Mouse (Mus musculus) liver, embryonic 11.5 days (tissue): ENCODE measurements around the gene Flnc. TPM values are rescaled to one million over a fixed set of nuclear protein-coding genes. Genes with fewer than 3 reads are reported as not detected.
A peak's percentile ranks its signal among the peaks of the same experiment; 100 is the strongest.

ENCODE experiments used
- ATAC-seq: fragments of 200-750 bp; cut with Nextera tagmentation; replicated peaks from 2 replicates; pipeline ENCODE4 v1.8.0; 2017; ENCODE audit warnings: moderate number of reproducible peaks, mild to moderate bottlenecking, moderate TSS enrichment, moderate library complexity; ENCODE audit not compliant: low FRiP score
- DNase-seq: peaks from one replicate; pipeline ENCODE4 v3.0.0-alpha.2; 2017; ENCODE audit warnings: low spot score
- H3K27ac ChIP-seq: fragments of 300-500 bp; sonication (generic); 2 replicates; pipeline ENCODE4 v1.5.1; 2014; ENCODE audit warnings: mild to moderate bottlenecking, low read depth, low read length, control low read depth
- H3K27me3 ChIP-seq: fragments of 300-500 bp; sonication (generic); replicated peaks from 2 replicates; pipeline ENCODE4 v1.6.1; 2014; ENCODE audit warnings: low read length, mixed read lengths; ENCODE audit not compliant: control insufficient read depth, insufficient read depth
- H3K36me3 ChIP-seq: fragments of 300-500 bp; sonication (generic); 2 replicates; pipeline ENCODE4 v1.6.1; 2014; ENCODE audit warnings: mild to moderate bottlenecking, low read length, moderate library complexity, mixed read lengths; ENCODE audit not compliant: control insufficient read depth, insufficient read depth
- H3K4me1 ChIP-seq: fragments of 300-500 bp; sonication (generic); replicated peaks from 2 replicates; pipeline ENCODE4 v1.6.1; 2014; ENCODE audit warnings: low read length, mixed read lengths; ENCODE audit not compliant: control insufficient read depth, insufficient read depth
- H3K4me2 ChIP-seq: fragments of 300-500 bp; sonication (generic); 2 replicates; pipeline ENCODE4 v1.6.1; 2014; ENCODE audit warnings: mild to moderate bottlenecking, control low read depth, moderate library complexity
- H3K4me3 ChIP-seq: fragments of 300-500 bp; sonication (generic); 2 replicates; pipeline ENCODE4 v1.5.1; 2014; ENCODE audit warnings: low read depth, low read length, control low read depth
- H3K9ac ChIP-seq: fragments of 300-500 bp; sonication (generic); 2 replicates; pipeline ENCODE4 v1.6.1; 2014; ENCODE audit warnings: low read depth, low read length, control low read depth
- H3K9me3 ChIP-seq: fragments of 300-500 bp; sonication (generic); 2 replicates; pipeline ENCODE4 v1.6.1; 2016; ENCODE audit warnings: low read length, inconsistent platforms, mixed read lengths; ENCODE audit not compliant: control insufficient read depth
- WGBS: fragments of 180-500 bp; shearing (Covaris S2); extraction: QIAGEN DNeasy Blood & Tissue Kit; methylation state at CpG from one replicate; pipeline ENCODE4 v1.1.7; 2014; 5-methylcytosine and 5-hydroxymethylcytosine counted together
- microRNA-seq: library from miRNA; unstranded; fragments of <30 nt; microRNA quantifications from one replicate; pipeline ENCODE4, GENCODE M21; 2017; ENCODE audit warnings: borderline number of aligned reads
- polyA plus RNA-seq: library from polyadenylated mRNA; unstranded; fragments of >200 nt; fragmentation: Nextera tagmentation; extraction: Ambion mirVana; gene quantifications from 2 replicates; pipeline ENCODE4 v1.2.1, GENCODE M21; 2014

The Flnc gene
- polyA plus RNA-seq, 1 experiment from 2014 or later: 6.2 TPM

- no peak overlapping the region for H3K4me2 ChIP-seq
- ATAC-seq (no peak), DNase-seq (no peak)
- H3K27ac ChIP-seq: no peak overlapping the region
- H3K9ac ChIP-seq: no peak overlapping the region
- H3K9me3 ChIP-seq: no peaks in the 10 kb centered on the region
- H3K27me3 ChIP-seq: peaks cover 31% of the 10 kb centered on the region
- H3K36me3 ChIP-seq: no peaks in the 10 kb centered on the region
- no peak overlapping the region for H3K4me3 ChIP-seq
- H3K4me1 ChIP-seq: peaks cover 22% of the 10 kb centered on the region
- WGBS: 83% methylated on average over 5 of the region's 5 CpGs
These were observed 72.4 kb downstream of the Flnc start for GRCm38 (mm10) chr6:29505493-29505892.

DNA sequence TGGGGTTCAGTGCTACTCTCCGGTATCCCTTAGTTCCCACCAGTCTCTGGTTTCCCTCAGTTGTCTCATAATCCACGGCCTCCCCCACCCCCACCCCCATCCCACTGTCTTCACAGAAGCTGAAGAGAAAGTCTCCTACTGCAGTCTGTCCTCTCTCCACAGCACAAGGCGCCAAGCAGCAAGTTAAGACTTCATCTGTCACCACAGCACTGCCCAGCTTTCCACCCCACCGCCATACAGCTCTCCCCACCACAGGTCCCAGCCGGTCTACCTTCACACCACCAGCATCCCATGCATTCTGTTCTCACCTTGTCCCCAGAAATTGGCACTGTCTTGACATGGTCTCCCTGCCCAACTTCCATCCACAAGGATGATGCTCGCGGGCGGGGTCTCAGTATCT, 73.8 kb downstream of the Flnc start:
- H3K27ac ChIP-seq: no peak overlapping the region
- ATAC-seq (no peak), DNase-seq (no peak)
- peaks cover 12% of the 10 kb centered on the region for H3K4me1 ChIP-seq
- H3K4me2 ChIP-seq: peak overlapping the region; percentile 82
- WGBS: 30% methylated on average over 8 of the region's 8 CpGs
- H3K27me3 ChIP-seq: peaks cover 31% of the 10 kb centered on the region
- H3K36me3 ChIP-seq: no peaks in the 10 kb centered on the region
- H3K9me3 ChIP-seq: no peaks in the 10 kb centered on the region
- peak overlapping the region; percentile 58 for H3K4me3 ChIP-seq
- no peak overlapping the region for H3K9ac ChIP-seq

GRCm38 (mm10) chr6:29507447-29508309, 74.6 kb downstream of the Flnc start, which contains the start of gene Kcp:
Kcp (minus strand) TSS chr6:29507952.
- Histone ChIP-seq H3K4me1 (peaks cover 13% of the 10 kb centered on the region), H3K27me3 (peaks cover 31% of the 10 kb centered on the region), H3K36me3 (no peaks in the 10 kb centered on the region), H3K27ac (no peak within 1 kb of the TSS; the same call in 1 of the 2 replicates), H3K4me3 (peak within 1 kb of the TSS; percentile 58), H3K4me2 (peak within 1 kb of the TSS; percentile 82), H3K9ac (peak within 1 kb of the TSS; percentile 52), H3K9me3 (no peaks in the 10 kb centered on the region)
- peak; percentile 58 for DNase-seq
- under 1% methylated on average over 43 of the region's 47 CpGs for WGBS
- ATAC-seq: peak; percentile 52; the same call in 1 of the 2 replicates

GRCm38 (mm10) chr6:29509086-29509485, 76.0 kb downstream of the Flnc start:
- Histone ChIP-seq H3K4me1 (peaks cover 20% of the 10 kb centered on the region), H3K4me3 (no peak overlapping the region), H3K27me3 (peaks cover 31% of the 10 kb centered on the region), H3K36me3 (no peaks in the 10 kb centered on the region), H3K27ac (no peak overlapping the region), H3K4me2 (no peak overlapping the region), H3K9me3 (no peaks in the 10 kb centered on the region), H3K9ac (no peak overlapping the region)
- WGBS: 32% methylated on average over 2 of the region's 2 CpGs
- ATAC-seq (no peak), DNase-seq (no peak)

Small RNA genes within 50 kb of the gene (microRNA-seq; reads per million reads assigned to microRNA genes)
- gene Gm26220 (not detected), gene Gm44354 (not detected)

Other genes with a start within 250 kb of the Flnc start
- gene Impdh1, start 216.9 kb upstream of the Flnc start, polyA plus RNA-seq: 26.5 and 26.7 TPM in 2 replicates
- gene Hilpda, start 160.8 kb upstream of the Flnc start, polyA plus RNA-seq: 34.2 and 35.3 TPM in 2 replicates
- 0.47 and 0.58 TPM in 2 replicates for gene Fam71f2, start 153.7 kb upstream of the Flnc start, polyA plus RNA-seq
- 0.25 TPM in 1 of 2 replicates, not detected in the other for gene Fam71f1, start 114.1 kb upstream of the Flnc start, polyA plus RNA-seq
- 197 and 222 TPM in 2 replicates for gene Calu, start 85.2 kb upstream of the Flnc start, polyA plus RNA-seq
- 0.36 and 0.53 TPM in 2 replicates for gene Opn1sw, start 44.8 kb upstream of the Flnc start, polyA plus RNA-seq
- gene Ccdc136, start 36.9 kb upstream of the Flnc start, polyA plus RNA-seq: 4.1 and 5.6 TPM in 2 replicates
- gene Atp6v1f, start 34.5 kb downstream of the Flnc start, polyA plus RNA-seq: 223 and 247 TPM in 2 replicates
- gene Atp6v1fnb, start 38.2 kb downstream of the Flnc start, polyA plus RNA-seq: 0.34 and 0.55 TPM in 2 replicates
- 9.2 and 9.5 TPM in 2 replicates for gene Kcp, start 74.7 kb downstream of the Flnc start, polyA plus RNA-seq
- gene Irf5, start 93.4 kb downstream of the Flnc start, polyA plus RNA-seq: 8.2 and 9.4 TPM in 2 replicates
- 86.5 and 94.0 TPM in 2 replicates for gene Tnpo3, start 176.6 kb downstream of the Flnc start, polyA plus RNA-seq